Mouse (Mus musculus) regulatory T cell (primary cell): Measurements from ENCODE around the gene Gstk1.

Source experiments
- in situ Hi-C: fragments of 300-600 bp; cut with MboI, MseI; formaldehyde crosslinking; loops from one replicate; pipeline ENCODE4 v1.15.1; 2025; ENCODE audit warnings: high pct_unique_total_duplicates

The Gstk1 gene

GRCm38 (mm10) chr6:42265391-42266330, 19.9 kb downstream of the Gstk1 start:
- in situ Hi-C loops, result loop anchor here (5.0 to 10.0 kb wide), 2 partner anchors 92 to 661 kb away; partner anchors contain the start of gene Ephb6

DNA sequence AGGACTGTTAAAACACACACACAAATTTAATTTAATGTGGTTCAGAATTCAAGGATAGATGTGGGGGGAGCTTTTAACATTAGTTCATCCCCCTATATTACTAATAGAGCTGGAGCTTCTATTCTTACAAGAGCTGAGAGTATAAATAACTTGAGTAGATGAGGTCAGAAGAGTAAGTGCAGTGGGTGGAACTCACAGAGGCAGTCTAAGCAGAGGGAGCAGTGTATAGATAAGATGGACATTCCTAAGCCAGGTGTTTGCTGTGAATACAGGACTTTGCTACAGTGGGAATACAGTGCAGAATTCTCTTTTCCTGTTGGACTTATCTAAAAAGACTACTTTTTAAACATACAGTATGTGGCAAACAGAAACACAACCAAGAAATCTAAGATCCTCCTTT, 25.1 kb downstream of the Gstk1 start:
- in situ Hi-C loops, result no loop called here

- in situ Hi-C loops, result no loop called here
Observed at GRCm38 (mm10) chr6:42276151-42276550, 30.4 kb downstream of the Gstk1 start.

- in situ Hi-C loops, result no loop called here
Observed at GRCm38 (mm10) chr6:42282865-42283528, 37.3 kb downstream of the Gstk1 start.

- in situ Hi-C loops, result no loop called here
Observed at GRCm38 (mm10) chr6:42286448-42286847, 40.7 kb downstream of the Gstk1 start, which contains the start of gene Clcn1. Gene Clcn1, plus strand, starts transcription at chr6:42286685.

DNA sequence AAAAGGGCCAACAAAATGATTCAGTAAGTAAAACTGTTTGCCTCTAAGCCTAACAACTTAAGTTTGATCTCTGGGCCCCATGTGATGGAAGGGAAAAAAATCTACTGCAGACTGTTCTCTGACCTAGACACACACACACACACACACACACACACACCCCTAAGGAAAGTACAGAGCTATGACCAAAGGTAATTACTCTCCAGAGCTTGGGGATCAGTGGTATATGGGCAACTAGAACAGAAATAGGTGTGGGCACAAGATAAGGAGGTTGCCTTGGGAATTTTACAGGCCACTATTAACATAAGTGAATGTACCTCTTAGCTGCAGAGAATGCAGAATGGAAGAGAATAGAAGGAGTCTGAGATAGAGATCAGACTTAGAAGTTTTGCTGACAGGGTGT, 41.8 kb downstream of the Gstk1 start:
- in situ Hi-C loops, result no loop called here

DNA sequence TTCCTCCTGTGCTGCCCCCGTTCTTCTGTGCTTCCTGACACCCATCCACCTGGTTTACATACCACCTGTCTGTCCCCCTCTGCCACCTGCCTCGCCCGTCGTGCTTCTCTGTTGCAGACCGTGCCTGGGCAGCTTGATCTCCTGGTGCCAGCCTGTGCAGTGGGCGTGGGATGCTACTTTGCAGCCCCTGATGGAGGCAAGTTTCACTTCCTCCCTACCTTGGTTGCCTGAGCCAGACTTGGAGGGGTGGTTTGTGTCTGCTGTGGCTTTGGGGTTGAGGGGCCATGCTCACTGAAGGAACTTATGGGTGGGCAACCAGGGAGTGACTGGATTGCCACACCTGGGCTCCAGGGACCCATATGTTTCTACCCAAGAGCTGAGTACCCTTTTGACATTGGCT, 47.6 kb downstream of the Gstk1 start:
- in situ Hi-C loops, result no loop called here

DNA sequence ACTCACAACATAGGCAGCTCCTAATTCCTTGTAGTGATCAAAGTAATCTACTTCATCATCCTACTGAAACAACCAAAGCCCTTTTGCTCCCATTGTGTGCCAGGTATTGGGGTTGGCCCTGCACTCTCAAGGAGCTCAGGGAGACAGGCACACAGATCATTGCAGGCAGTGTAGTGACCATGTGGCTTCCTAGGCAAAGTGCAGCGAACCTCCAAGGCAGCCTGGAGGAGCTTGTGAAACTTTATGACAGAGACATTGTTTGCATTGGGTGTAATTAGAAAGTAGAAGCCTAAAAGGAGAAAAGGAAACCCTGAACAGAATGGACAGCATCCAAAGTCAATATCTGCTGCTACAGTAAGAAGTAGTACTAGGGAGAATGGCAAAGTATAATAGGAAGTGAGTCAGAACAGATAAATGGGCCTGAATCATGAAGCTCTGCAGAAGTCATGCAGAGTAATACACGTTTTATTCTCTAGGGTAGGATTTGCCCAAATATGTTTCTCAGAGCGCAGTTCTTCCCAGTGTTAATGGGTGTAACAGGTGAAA, 49.9 kb downstream of the Gstk1 start:
- in situ Hi-C loops, result no loop called here

DNA sequence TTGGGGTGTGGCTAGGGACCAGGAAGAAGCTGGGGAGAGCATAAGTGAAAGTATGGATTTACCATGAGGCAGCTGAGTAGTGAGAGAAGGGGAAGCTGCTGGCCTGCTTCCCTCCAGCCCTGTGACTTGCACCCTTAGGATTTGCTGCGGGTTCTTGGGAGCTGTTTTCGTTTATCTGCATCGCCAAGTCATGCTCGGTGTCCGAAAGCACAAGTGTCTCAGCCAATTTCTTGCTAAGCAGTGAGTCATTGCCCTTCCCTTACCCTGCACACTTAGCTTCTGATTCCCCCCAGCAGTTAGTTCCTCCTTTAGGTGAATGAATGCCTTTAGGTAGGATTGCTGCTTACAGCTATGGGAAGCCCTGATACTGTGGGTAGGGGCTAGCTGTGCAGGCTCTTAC, 53.6 kb downstream of the Gstk1 start:
- in situ Hi-C loops, result no loop called here
